Mouse (Mus musculus) hindbrain, embryonic 10.5 days (tissue): ENCODE measurements around the gene Serpinc1. TPM values are rescaled to one million over a fixed set of nuclear protein-coding genes. Genes with fewer than 3 reads are reported as not detected.
A peak's percentile ranks its signal among the peaks of the same experiment; 100 is the strongest.

Source experiments
- DNase-seq: peaks from one replicate; pipeline ENCODE4 v3.0.0-alpha.2; 2017; ENCODE audit warnings: low spot score
- H3K27ac ChIP-seq: fragments of 300-500 bp; sonication (generic); 2 replicates; pipeline ENCODE4 v1.5.1; 2016; ENCODE audit warnings: mild to moderate bottlenecking, moderate library complexity
- H3K27me3 ChIP-seq: fragments of 300-500 bp; sonication (generic); 2 replicates; pipeline ENCODE4 v1.6.1; 2016; ENCODE audit warnings: mild to moderate bottlenecking; ENCODE audit not compliant: poor library complexity, insufficient read depth, severe bottlenecking
- H3K36me3 ChIP-seq: fragments of 300-500 bp; sonication (generic); 2 replicates; pipeline ENCODE4 v1.6.1; 2016; ENCODE audit warnings: mild to moderate bottlenecking, moderate library complexity
- H3K4me1 ChIP-seq: fragments of 300-500 bp; sonication (generic); replicated peaks from 2 replicates; pipeline ENCODE4 v1.6.1; 2016; ENCODE audit warnings: mild to moderate bottlenecking
- H3K4me3 ChIP-seq: fragments of 300-500 bp; sonication (generic); 2 replicates; pipeline ENCODE4 v1.5.1; 2016; ENCODE audit warnings: mild to moderate bottlenecking, moderate library complexity
- H3K9me3 ChIP-seq: fragments of 300-500 bp; sonication (generic); 2 replicates; pipeline ENCODE4 v1.6.1; 2016; ENCODE audit warnings: mild to moderate bottlenecking, moderate library complexity
- WGBS: fragments of 180-500 bp; shearing (Covaris S2); methylation state at CpG from one replicate; pipeline ENCODE4 v1.1.7; 2016; 5-methylcytosine and 5-hydroxymethylcytosine counted together
- polyA plus RNA-seq: library from polyadenylated mRNA; unstranded; fragments of >200 nt; fragmentation: Nextera tagmentation; extraction: Ambion mirVana; gene quantifications from 2 replicates; pipeline ENCODE4 v1.2.1, GENCODE M21; 2016

Gene Serpinc1
- polyA plus RNA-seq, 1 experiment from 2014 or later: 1.4 TPM

DNA sequence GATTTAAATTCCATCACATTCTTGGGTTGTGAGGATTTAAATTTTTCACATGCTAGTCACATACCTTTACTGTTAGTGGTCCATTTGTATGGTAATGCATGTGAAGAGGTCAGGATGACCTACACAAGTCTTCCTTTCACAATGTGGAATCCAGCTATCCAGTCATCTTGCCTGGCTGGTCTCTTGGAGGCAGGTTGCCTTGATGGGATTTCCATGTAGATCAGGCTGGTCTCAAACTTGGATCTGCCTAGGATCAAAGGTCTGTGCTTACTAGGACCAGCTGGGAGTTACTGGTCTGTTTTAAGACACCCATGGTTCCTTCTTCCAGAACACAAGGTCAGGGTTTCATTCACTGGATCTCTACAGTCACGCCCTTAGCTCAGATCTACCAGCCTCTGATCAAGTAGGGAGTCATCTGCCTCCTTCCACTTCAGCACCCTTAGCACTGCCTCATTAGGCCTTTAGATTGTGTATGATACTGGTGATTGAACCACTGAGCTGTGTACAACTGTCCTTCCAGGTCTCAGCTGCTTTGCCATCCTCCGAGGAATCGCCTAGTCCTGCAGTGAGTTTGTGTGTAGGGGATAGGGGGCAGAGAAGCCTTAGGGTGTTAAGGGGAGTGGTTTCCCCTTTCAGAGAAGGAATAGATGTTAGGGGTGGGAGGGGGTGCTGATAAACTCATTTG, 61.5 kb downstream of the Serpinc1 start:
- Histone ChIP-seq H3K4me3 (no peak overlapping the region; the same call in 1 of the 2 replicates), H3K27ac (0 out of 2 replicates have a peak overlapping the region, but pooled peaks have one; percentile 30), H3K4me1 (peaks cover 15% of the 10 kb centered on the region), H3K9me3 (no peaks in the 10 kb centered on the region), H3K27me3 (no peaks in the 10 kb centered on the region), H3K36me3 (peaks cover 75% of the 10 kb centered on the region)
- 12% methylated on average over 3 of the region's 3 CpGs for WGBS
- peak; percentile 58 for DNase-seq

DNA sequence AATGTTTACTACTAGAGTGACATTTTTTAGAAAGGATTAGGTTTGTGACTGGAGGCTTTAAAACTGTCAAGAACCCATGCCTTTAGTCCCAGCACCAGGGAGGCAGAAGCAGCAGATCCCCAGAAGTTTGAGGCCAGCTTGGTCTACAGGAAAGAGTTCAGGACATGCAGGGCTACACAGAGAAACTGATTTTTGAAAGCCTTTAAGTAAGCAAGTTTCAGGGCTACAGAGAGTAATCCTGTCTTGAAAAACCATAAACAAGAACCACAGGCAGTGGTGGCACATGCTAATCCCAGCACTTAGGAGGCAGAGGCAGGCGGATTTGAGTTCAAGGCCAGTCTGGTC, 62.0 kb downstream of the Serpinc1 start:
- Histone ChIP-seq H3K27me3 (no peaks in the 10 kb centered on the region), H3K9me3 (no peaks in the 10 kb centered on the region), H3K4me3 (no peak overlapping the region), H3K4me1 (peaks cover 15% of the 10 kb centered on the region), H3K27ac (no peak overlapping the region), H3K36me3 (peaks cover 80% of the 10 kb centered on the region)
- DNase-seq: peak; percentile 8
- 81% methylated on average over 1 of the region's 1 CpGs for WGBS

- Histone ChIP-seq H3K27ac (no peak overlapping the region), H3K9me3 (no peaks in the 10 kb centered on the region), H3K4me1 (peaks cover 15% of the 10 kb centered on the region), H3K36me3 (peaks cover 80% of the 10 kb centered on the region), H3K27me3 (no peaks in the 10 kb centered on the region), H3K4me3 (no peak overlapping the region)
- no peak for DNase-seq
Measured at GRCm38 (mm10) chr1:161040855-161041254, 62.5 kb downstream of the Serpinc1 start.

DNA sequence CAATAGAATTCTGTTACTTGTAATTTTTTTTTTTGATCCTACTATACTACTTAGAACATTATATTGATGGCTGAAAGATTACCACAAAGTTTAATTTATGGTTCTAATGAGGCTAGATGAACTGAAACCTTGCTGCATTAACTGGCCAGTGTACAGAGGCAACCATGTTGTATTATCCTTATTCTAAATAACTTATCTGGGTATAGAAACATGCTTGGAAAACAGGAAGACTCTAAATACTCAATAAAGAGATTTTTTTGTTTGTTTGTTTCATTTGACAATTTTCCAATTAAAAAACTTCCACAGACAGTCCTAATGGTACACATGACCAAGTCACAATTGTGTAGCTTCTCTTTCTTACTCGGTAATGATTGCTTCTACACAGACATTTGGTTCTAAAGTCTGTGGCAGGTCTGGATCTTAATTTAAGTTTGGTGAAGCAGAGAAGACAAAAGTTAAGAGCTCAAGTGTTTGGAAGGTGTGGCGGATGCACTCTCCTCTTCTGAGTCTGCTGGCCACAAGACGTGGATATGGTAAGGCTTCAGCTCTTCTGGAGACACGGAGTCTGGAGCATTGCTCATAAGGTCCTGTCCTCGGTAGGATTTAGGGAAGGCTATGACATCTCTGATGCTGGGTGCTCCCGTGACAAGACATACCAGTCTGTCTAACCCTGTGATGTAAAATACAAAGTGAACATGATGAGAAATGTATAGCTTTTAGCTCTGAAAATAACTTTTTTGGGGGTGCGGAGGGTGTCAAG, 63.1 kb downstream of the Serpinc1 start:
- WGBS: 91% methylated on average over 7 of the region's 7 CpGs

GRCm38 (mm10) chr1:161046972-161047371, 68.6 kb downstream of the Serpinc1 start:
- Histone ChIP-seq H3K4me3 (no peak overlapping the region), H3K4me1 (no peaks in the 10 kb centered on the region), H3K27me3 (no peaks in the 10 kb centered on the region), H3K36me3 (peaks cover 96% of the 10 kb centered on the region), H3K9me3 (no peaks in the 10 kb centered on the region), H3K27ac (no peak overlapping the region)
- DNase-seq: no peak
- 90% methylated on average over 3 of the region's 3 CpGs for WGBS

More for the DNA sequence above, 63.1 kb downstream of the Serpinc1 start:
- H3K4me3 ChIP-seq: no peak overlapping the region
- no peak for DNase-seq
- no peak overlapping the region for H3K27ac ChIP-seq
- no peaks in the 10 kb centered on the region for H3K27me3 ChIP-seq
- H3K4me1 ChIP-seq: peaks cover 15% of the 10 kb centered on the region
- H3K36me3 ChIP-seq: peaks cover 80% of the 10 kb centered on the region
- H3K9me3 ChIP-seq: no peaks in the 10 kb centered on the region

Other genes with a start within 250 kb of the Serpinc1 start
- 8.0 and 9.8 TPM in 2 replicates for gene Rabgap1l, start 185.4 kb upstream of the Serpinc1 start, polyA plus RNA-seq
- gene Rc3h1, start 72.2 kb upstream of the Serpinc1 start, polyA plus RNA-seq: 8.2 and 8.5 TPM in 2 replicates
- gene Zbtb37, start 56.3 kb downstream of the Serpinc1 start, polyA plus RNA-seq: 7.4 and 7.9 TPM in 2 replicates
- gene Dars2, start 92.1 kb downstream of the Serpinc1 start, polyA plus RNA-seq: 48.2 and 65.0 TPM in 2 replicates
- gene Cenpl, start 92.1 kb downstream of the Serpinc1 start, polyA plus RNA-seq: 33.0 and 39.9 TPM in 2 replicates
- gene Klhl20, start 152.9 kb downstream of the Serpinc1 start, polyA plus RNA-seq: 15.5 and 15.6 TPM in 2 replicates
- 4.1 and 4.9 TPM in 2 replicates for gene Ankrd45, start 164.1 kb downstream of the Serpinc1 start, polyA plus RNA-seq
- 0.13 and 0.45 TPM in 2 replicates for gene Tex50, start 180.7 kb downstream of the Serpinc1 start, polyA plus RNA-seq